Mouse (Mus musculus) common myeloid progenitor, adult 5-6 weeks (primary cell): ENCODE measurements around the gene Fam196a. TPM values are rescaled to one million over a fixed set of nuclear protein-coding genes. Genes with fewer than 3 reads are reported as not detected.

Experiments
- ATAC-seq: replicated peaks from 2 replicates; pipeline ENCODE4 v1.8.0; 2016; ENCODE audit warnings: low read depth, mild to moderate bottlenecking, moderate TSS enrichment, inconsistent platforms; ENCODE audit not compliant: poor library complexity, severe bottlenecking
- total RNA-seq: library from RNA; stranded (forward); fragments of 200-1000, 187-1606 nt; gene quantifications from 2 replicates; pipeline ENCODE4 v1.2.3, GENCODE M21; 2017

The Fam196a gene
- total RNA-seq, 1 experiment from 2014 or later = not detected

- ATAC-seq = no peak
Measured at GRCm38 (mm10) chr7:134862000-134862399, 76.2 kb downstream of the Fam196a start.

- ATAC-seq = no peak
Measured at GRCm38 (mm10) chr7:134842751-134843150, 95.5 kb downstream of the Fam196a start.

GRCm38 (mm10) chr7:134840066-134840465, 98.2 kb downstream of the Fam196a start:
- no peak for ATAC-seq
